Mouse (Mus musculus): ENCODE results near the gene Rnf115. TPM values are rescaled to one million over a fixed set of nuclear protein-coding genes. Genes with fewer than 3 reads are reported as not detected.

Gene Rnf115
- polyA plus RNA-seq, 1 experiment from 2014 or later: 54.2 TPM

GRCm38 (mm10) chr3:96823701-96824100 is 96.2 kb downstream of the Rnf115 start:
- Histone ChIP-seq H3K4me2 (no peak overlapping the region), H3K27me3 (ENCODE audit: insufficient read depth, low read length) (no peaks in the 10 kb centered on the region), H3K9me3 (ENCODE audit: low read depth, low read length) (no peaks in the 10 kb centered on the region), H3K9ac (no peak overlapping the region), H3K36me3 (ENCODE audit: insufficient read depth) (no peaks in the 10 kb centered on the region), H3K4me3 (ENCODE audit: low read depth, low read length) (no peak overlapping the region), H3K27ac (ENCODE audit: low read depth) (no peak overlapping the region), H3K4me1 (ENCODE audit: insufficient read depth) (no peaks in the 10 kb centered on the region)
- DNase-seq: no peak
- no peak for ATAC-seq (ENCODE audit: insufficient read depth)
- TF ChIP-seq CTCF (IDR thresholded peaks at IDR 0.05; ENCODE audit: low read depth): no peak
- 55% methylated on average over 3 of the region's 3 CpGs for WGBS

DNA sequence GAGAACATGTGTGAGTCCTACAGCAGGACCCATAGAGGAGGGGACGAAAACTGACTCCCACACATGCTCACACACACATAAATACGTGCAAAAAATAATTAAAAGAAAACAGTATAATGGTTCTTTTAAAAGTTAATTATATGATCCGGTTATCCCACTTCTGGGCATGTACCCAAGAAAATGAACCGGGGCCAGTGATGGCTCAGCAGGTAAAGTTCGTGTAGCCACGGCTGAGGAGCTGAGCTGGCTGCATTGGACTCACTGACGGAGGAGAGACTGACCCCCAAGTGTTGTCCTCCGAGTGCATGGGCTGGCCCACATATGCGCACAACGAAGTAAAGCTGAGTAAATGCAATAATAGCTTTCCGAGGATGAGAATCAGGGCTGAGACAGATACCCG is 97.2 kb downstream of the Rnf115 start:
- H3K9me3 ChIP-seq (ENCODE audit: low read depth, low read length): no peaks in the 10 kb centered on the region
- no peak overlapping the region for H3K9ac ChIP-seq
- ATAC-seq (ENCODE audit: insufficient read depth) (no peak), DNase-seq (no peak)
- no peaks in the 10 kb centered on the region for H3K27me3 ChIP-seq (ENCODE audit: insufficient read depth, low read length)
- 83% methylated on average over 12 of the region's 12 CpGs for WGBS
- H3K4me3 ChIP-seq (ENCODE audit: low read depth, low read length): no peak overlapping the region
- no peak for TF ChIP-seq CTCF (IDR thresholded peaks at IDR 0.05; ENCODE audit: low read depth)
- H3K27ac ChIP-seq (ENCODE audit: low read depth): no peak overlapping the region
- H3K36me3 ChIP-seq (ENCODE audit: insufficient read depth): no peaks in the 10 kb centered on the region
- no peak overlapping the region for H3K4me2 ChIP-seq
- H3K4me1 ChIP-seq (ENCODE audit: insufficient read depth): no peaks in the 10 kb centered on the region

DNA sequence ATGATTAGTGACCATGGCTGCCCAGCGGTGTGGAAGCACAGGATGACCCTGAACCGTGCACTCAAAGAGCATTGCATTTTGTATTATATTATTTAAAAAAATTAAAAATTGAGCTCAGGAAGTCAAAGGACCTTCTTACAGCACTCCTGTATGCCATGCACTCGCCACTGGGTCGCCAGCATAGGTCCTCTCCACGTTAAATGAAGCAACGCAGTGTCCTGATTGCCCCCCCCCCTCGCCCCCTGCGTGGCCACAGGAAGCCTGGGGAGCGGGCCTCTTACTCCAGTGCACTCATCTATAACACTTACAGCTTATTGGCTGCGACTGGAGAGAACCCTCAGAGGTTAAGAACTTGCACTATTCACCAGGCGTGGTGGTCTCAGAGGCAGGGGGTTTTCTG is 97.8 kb downstream of the Rnf115 start:
- H3K4me2 ChIP-seq: no peak overlapping the region
- H3K4me3 ChIP-seq (ENCODE audit: low read depth, low read length): no peak overlapping the region
- TF ChIP-seq CTCF (IDR thresholded peaks at IDR 0.05; ENCODE audit: low read depth): no peak
- H3K27me3 ChIP-seq (ENCODE audit: insufficient read depth, low read length): no peaks in the 10 kb centered on the region
- ATAC-seq (ENCODE audit: insufficient read depth): no peak
- H3K4me1 ChIP-seq (ENCODE audit: insufficient read depth): no peaks in the 10 kb centered on the region
- H3K9me3 ChIP-seq (ENCODE audit: low read depth, low read length): no peaks in the 10 kb centered on the region
- H3K36me3 ChIP-seq (ENCODE audit: insufficient read depth): no peaks in the 10 kb centered on the region
- DNase-seq: no peak
- WGBS: 30% methylated on average over 11 of the region's 11 CpGs
- H3K27ac ChIP-seq (ENCODE audit: low read depth): no peak overlapping the region
- H3K9ac ChIP-seq: no peak overlapping the region

- no peaks in the 10 kb centered on the region for H3K4me1 ChIP-seq (ENCODE audit: insufficient read depth)
- TF ChIP-seq CTCF (IDR thresholded peaks at IDR 0.05; ENCODE audit: low read depth): no peak
- no peak for ATAC-seq (ENCODE audit: insufficient read depth)
- no peaks in the 10 kb centered on the region for H3K36me3 ChIP-seq (ENCODE audit: insufficient read depth)
- no peak for DNase-seq
- H3K27ac ChIP-seq (ENCODE audit: low read depth): no peak overlapping the region
- no peak overlapping the region for H3K9ac ChIP-seq
- WGBS: 29% methylated on average over 15 of the region's 15 CpGs
- H3K27me3 ChIP-seq (ENCODE audit: insufficient read depth, low read length): no peaks in the 10 kb centered on the region
- H3K9me3 ChIP-seq (ENCODE audit: low read depth, low read length): no peaks in the 10 kb centered on the region
- H3K4me2 ChIP-seq: no peak overlapping the region
- no peak overlapping the region for H3K4me3 ChIP-seq (ENCODE audit: low read depth, low read length)
These were observed 100.9 kb downstream of the Rnf115 start for GRCm38 (mm10) chr3:96828308-96828864.

GRCm38 (mm10) chr3:96828984-96829383 is 101.5 kb downstream of the Rnf115 start, which contains the start of the genes Pdzk1 and Cd160:
Gene Pdzk1, plus strand, starts transcription at chr3:96829284.
Gene Cd160, minus strand, starts transcription at chr3:96829351.
- ATAC-seq (ENCODE audit: insufficient read depth) (no peak), DNase-seq (no peak)
- 69% methylated on average over 1 of the region's 1 CpGs for WGBS
- Histone ChIP-seq H3K9ac (no peak within 1 kb of the TSS), H3K9me3 (ENCODE audit: low read depth, low read length) (no peaks in the 10 kb centered on the region), H3K4me1 (ENCODE audit: insufficient read depth) (no peaks in the 10 kb centered on the region), H3K36me3 (ENCODE audit: insufficient read depth) (no peaks in the 10 kb centered on the region), H3K27me3 (ENCODE audit: insufficient read depth, low read length) (no peaks in the 10 kb centered on the region), H3K27ac (ENCODE audit: low read depth) (no peak within 1 kb of the TSS), H3K4me2 (no peak within 1 kb of the TSS), H3K4me3 (ENCODE audit: low read depth, low read length) (no peak within 1 kb of the TSS)
- no peak for TF ChIP-seq CTCF (IDR thresholded peaks at IDR 0.05; ENCODE audit: low read depth)

GRCm38 (mm10) chr3:96829856-96830255 is 102.4 kb downstream of the Rnf115 start:
- DNase-seq (no peak), ATAC-seq (ENCODE audit: insufficient read depth) (no peak)
- Histone ChIP-seq H3K4me2 (no peak overlapping the region), H3K9me3 (ENCODE audit: low read depth, low read length) (no peaks in the 10 kb centered on the region), H3K27me3 (ENCODE audit: insufficient read depth, low read length) (no peaks in the 10 kb centered on the region), H3K27ac (ENCODE audit: low read depth) (no peak overlapping the region), H3K4me1 (ENCODE audit: insufficient read depth) (no peaks in the 10 kb centered on the region), H3K36me3 (ENCODE audit: insufficient read depth) (no peaks in the 10 kb centered on the region), H3K4me3 (ENCODE audit: low read depth, low read length) (no peak overlapping the region), H3K9ac (no peak overlapping the region)
- WGBS: 72% methylated on average over 10 of the region's 10 CpGs
- no peak for TF ChIP-seq CTCF (IDR thresholded peaks at IDR 0.05; ENCODE audit: low read depth)

DNA sequence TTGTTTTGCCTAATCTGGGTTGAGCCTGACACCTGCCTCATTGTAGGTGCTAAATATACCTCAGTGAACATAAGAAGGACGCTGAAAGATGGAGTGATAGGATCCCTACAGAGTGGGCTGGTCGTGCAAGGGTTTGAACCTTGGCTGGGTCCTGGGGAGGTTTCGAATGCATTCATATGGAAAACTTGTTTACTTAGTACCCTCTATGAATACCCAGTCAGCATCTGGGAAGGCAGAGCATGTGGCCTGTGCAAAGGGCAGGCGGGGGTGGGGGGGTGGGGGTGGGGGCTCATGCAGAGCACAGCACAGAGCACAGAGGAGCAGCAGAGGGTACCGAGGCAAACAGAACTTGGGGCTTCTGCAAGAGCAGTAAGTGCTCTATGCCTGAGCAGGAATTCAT is 105.5 kb downstream of the Rnf115 start:
- Histone ChIP-seq H3K9me3 (ENCODE audit: low read depth, low read length) (no peaks in the 10 kb centered on the region), H3K36me3 (ENCODE audit: insufficient read depth) (no peaks in the 10 kb centered on the region), H3K27ac (ENCODE audit: low read depth) (no peak overlapping the region), H3K9ac (no peak overlapping the region), H3K4me1 (ENCODE audit: insufficient read depth) (no peaks in the 10 kb centered on the region), H3K27me3 (ENCODE audit: insufficient read depth, low read length) (no peaks in the 10 kb centered on the region), H3K4me2 (no peak overlapping the region), H3K4me3 (ENCODE audit: low read depth, low read length) (no peak overlapping the region)
- DNase-seq (no peak), ATAC-seq (ENCODE audit: insufficient read depth) (no peak)
- 43% methylated on average over 5 of the region's 5 CpGs for WGBS
- no peak for TF ChIP-seq CTCF (IDR thresholded peaks at IDR 0.05; ENCODE audit: low read depth)
